Mouse (Mus musculus) c-Kit-positive CD71-negative TER-119-negative erythroid progenitor cells, embryonic 14.5 days (primary cell): ENCODE results near the gene Sap30bp.

Experiments
- DNase-seq: peaks from one replicate; pipeline ENCODE4 v3.0.0-alpha.2; 2013; ENCODE audit warnings: low read depth

Sap30bp gene

GRCm38 (mm10) chr11:115933108-115933746 lies at the start of gene Sap30bp, which contains the start of gene Recql5:
Gene Sap30bp (plus strand): TSS chr11:115933282.
Gene Recql5 (minus strand): TSS chr11:115933477.
- peak; percentile 99 for DNase-seq

DNA sequence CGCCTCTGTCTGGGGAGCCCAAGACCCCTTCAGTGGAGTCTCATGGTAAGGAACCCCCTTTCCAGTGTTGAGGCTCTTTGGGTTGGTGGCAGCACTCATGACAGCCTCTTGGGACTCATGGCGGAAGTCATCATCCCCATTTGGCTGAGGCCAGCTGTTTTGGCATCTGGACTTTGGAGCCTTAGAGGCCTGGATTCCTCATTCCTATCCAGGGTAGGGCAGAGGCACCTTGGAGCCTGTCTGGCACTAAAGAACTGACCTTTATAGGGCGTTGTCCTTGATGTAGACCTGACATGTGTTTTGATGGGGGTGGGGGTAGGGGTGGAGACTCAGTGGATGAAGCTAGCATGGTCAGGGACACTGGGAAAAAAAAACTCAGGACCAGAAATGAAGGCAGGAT lies 48.7 kb upstream of the Sap30bp start:
- DNase-seq, result no peak

GRCm38 (mm10) chr11:115885281-115885680 lies 47.8 kb upstream of the Sap30bp start:
- DNase-seq, result no peak

DNA sequence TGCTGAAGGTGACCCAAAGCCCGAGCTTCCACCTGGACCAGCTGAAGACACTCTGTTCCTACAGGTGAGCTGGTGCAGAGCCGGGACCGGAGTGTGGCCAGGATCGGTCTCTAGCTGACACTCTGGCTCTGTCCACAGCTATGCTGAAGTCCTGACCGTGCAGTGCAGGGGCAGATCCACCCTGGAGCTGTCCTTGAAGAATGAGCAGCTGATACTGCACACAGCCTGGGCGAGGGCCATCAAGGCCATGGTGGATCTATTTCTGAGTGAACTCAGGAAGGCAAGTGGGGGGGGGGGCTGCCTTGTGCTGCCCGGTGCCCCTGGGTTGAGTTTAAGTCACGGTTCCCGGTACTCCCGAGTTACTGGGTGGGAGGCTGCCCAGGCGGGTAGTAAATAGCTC lies 46.6 kb upstream of the Sap30bp start:
- DNase-seq, result no peak

DNA sequence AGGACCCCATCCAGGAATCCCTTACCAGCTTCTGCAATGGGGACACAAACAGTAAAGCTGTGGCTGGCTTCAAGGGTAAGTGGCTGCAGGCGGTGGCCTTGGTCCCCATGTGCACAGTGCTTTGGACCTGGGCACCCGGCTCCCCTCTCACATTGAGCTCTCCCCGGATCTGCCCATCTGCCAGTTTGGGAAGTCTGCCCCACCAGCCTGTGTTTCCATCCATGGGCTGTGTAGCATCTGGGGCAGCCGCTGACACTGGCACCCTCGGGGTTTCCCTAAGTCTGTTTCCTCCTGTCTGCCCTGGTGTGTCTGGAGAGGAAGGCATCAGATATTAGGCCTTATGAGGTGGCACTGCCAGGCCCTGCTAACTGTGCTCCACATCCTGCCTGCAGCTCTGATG lies 45.1 kb upstream of the Sap30bp start:
- DNase-seq, result no peak

DNA sequence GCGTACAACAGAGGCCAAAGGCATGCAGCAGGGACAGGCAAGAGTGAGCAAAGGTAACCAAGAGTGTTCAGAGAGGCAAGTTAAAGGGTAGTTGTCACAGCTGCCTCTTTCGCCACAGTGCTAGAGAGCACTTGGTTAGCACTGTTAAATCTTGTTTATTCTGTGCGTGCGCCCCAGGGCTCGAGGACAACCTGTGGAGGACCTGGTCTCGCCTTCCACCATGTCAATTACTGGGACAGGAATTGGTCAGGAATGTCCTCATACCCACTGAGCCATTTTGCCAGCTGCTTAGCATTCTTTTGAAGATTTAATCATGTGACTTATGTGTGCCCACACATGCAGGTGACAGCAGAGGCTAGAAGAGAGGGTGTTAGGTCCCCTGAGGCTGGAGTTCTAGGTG lies 43.9 kb upstream of the Sap30bp start:
- no peak for DNase-seq

DNA sequence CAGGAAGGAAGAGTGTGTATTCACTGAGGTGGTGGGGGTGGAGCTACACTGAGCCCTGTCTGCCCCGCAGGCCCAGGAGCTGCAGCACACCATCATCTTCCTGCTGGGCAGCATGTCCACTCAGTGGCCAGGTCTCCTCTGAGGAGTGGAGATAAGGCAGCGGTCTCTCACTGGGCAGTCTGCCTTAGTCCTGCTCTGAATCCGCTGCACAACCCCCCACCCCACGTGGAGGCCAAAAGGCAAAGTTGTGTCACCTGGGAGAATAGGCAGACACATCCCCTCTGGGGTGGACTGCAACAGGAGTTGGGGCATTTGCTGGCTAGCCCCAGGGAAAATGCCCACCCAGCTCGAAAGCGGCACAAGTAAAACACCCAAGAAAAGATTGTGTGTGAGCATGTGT lies 40.9 kb upstream of the Sap30bp start:
- no peak for DNase-seq

DNA sequence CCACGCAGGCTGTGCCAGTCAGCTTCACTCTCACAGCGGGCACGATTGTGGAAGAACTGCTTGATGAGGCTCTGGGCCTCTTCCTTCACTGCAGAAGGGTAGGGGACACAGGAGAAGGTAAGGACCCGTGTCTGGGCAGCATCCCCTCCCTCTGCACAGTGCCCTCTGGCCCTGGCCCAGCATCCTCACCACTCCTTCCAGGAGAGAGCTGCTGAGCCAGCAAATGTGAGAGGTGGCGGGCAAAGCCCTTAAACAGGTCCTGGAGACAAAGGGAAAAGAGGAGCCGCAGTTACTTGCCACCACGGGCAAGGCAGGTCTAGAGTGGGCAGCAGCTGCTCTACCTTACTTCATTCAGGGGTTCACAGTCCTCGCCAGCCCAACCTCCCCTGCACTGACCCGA lies 40.0 kb upstream of the Sap30bp start:
- no peak for DNase-seq

DNA sequence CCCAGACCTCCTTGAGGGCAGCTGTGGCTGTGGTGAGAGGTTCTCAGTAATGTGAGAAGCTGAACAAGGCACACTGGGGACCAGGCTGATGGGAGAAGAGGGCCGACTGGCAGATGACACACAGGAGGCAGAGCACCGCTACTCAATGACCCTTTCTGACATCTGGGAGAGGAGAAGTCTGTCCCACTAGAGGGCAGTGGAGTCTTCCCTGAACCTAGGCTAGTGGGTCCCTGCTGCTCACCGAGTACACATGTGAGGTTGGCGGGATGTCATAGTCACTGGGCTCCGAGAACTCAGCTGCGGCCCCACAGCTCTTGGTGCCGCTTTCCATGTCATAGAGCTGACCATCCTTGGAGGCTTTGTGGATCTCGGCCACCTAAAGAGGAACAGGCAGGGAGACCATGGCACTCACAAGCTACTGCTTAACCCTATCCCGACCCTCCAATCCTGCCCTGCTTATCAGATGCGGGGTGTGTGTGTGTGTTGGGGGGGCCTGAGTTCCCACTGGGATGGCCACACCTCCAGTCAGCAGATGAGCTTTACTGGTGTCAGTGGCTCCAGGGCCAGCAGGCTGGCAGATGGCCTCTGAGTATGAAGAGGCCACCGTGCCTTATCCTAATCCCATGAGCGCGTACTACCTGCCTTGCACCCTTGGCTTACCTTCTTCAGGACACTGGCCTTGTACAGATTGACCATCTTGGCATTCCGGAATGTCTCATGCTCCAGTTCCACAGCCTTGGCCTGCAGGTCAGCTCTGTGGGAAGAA lies 38.1 kb upstream of the Sap30bp start:
- no peak for DNase-seq

DNA sequence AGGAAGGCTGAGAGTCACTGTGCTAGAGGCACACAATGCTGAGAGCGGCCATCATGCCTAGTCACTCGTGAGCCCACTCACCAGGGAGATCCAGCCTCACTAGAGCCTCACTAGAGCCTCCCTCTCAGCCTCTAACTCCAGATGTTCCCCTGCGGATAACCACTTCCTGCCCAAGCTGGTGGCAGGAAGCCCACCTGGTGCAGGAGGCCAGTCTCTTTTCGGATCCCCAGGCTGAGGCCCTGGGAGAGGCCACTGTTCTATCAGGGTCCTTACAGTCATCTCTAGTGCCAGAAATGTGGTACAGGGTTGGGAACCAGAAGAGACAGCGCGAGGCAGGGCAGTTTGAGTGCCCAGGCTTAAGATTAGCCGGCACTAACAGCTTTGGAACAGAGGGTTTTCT lies 34.6 kb upstream of the Sap30bp start:
- no peak for DNase-seq

GRCm38 (mm10) chr11:115898886-115899285 lies 34.2 kb upstream of the Sap30bp start:
- peak; percentile 64 for DNase-seq

DNA sequence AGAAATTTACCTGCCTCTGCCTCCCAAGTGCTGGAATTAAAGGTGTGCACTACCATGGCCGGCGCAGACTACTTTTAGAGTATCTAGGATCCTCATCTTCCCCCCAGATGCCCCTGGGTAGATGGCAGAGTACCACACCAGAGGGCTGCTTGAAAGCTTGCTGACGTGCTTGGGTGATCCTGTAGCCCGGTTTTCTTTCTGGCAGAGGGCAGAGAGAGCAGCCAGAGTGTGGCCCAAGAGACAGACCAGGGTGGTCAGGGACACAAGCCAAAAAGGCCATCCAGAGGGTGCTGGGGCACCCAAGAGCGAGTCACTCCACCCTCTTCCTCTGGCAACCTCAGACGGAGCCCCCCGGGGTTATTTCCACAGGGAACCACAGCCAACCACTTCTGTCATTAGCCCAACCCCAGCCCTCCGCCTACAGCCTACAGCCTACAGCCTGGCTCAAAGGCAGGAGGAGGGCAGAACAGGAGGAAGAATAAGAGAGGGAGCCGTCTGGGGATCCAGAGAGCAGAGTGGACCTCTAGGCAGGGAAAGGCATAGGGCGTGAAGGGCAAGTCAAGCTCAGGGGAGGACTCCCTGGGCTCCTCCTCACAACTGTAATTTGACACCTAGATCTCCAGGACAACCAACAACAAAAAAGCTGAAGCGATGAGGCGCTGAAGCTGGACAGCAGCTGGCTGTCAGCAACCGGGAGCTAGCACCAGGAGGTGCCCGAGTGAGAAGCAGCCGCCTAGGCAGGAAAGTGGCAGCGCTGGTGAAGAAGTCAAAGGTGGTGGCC lies 33.4 kb upstream of the Sap30bp start, which contains the start of gene Smim5:
Smim5 (plus strand) TSS at position 481 of the 781 bp plus-strand sequence.
- no peak for DNase-seq

DNA sequence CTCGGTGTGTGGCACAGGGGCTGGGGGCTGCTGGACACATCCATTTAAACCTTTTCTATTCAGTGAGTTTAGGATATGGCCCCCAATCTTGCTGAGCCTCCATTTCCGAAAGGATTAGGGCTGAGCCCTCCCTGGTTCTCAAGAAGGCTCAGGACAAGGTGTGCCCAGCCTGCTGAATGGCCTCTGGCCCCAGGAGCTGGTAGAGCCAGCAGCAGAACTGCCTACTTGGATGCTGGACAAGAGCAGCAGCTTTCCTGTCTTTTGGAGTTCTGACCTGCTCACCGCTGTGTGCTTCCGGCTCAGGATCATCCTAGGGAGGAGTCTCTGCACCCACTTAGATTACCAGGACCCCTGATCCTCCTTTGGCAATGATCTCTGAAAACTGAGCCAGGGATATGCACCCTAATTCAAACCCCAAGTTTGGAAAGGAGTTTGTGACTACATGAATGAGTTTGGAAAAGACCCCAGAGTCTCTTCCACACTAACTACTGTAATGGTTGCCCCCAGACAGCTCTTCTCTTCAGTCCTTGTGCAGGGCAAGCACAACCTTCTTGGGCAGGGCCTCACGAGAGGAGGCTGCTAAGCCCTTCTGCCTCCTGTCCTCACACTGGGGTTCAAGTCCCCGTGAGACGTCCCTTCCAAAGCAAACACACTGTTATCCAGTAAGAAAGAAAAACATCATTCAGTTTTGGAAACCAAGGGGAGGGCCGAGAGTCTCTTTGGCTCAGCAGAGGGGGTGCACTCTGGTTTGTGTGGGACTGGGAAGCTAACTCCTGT lies 32.3 kb upstream of the Sap30bp start:
- no peak for DNase-seq

GRCm38 (mm10) chr11:115901338-115902161 lies 31.5 kb upstream of the Sap30bp start:
- DNase-seq, result no peak

- no peak for DNase-seq
Measured at GRCm38 (mm10) chr11:115902177-115902576, 30.9 kb upstream of the Sap30bp start.

DNA sequence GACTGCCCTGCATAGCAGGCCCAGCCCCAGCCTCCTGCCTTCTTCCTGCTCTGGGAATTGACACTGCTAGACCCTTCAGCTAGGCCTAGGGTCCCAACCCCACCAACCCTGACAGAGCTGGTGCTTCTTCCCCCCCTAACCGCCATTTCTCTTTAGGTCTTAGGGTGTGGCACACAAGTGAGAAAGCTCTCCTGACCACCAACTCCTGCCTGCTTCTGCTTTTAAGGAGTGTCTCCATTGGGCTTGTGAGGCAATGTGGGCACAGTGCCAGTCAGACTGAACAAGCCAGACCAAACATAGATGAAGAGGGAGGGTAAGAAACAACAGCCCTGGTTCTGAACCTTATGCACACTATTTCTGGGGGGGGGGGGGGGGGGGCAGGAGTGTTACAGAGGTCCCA lies 30.3 kb upstream of the Sap30bp start:
- DNase-seq, result no peak

- DNase-seq, result no peak
Measured at GRCm38 (mm10) chr11:115903384-115904230, 29.5 kb upstream of the Sap30bp start.

- DNase-seq, result no peak
Measured at GRCm38 (mm10) chr11:115904231-115904955, 28.7 kb upstream of the Sap30bp start.
